Comparison of ENCODE assay signal across 31 mouse cellular contexts in genomic region chr15:81290747-81291146, GRCm38 (mm10). TPM values are rescaled to one million over a fixed set of nuclear protein-coding genes. Genes with fewer than 3 reads are reported as not detected.
A peak's percentile ranks its signal among the peaks of the same experiment; 100 is the strongest.
DNase-seq lines count a peak whose midpoint lies in the region; ATAC-seq and TF ChIP-seq lines count a peak whose summit lies in the region.
"Had no signal": no experiment of that assay in that cellular context is flagged by ENCODE, and none has a peak within 500 bp of the region (broad histone marks: within the 10 kb centered on the region; RNA-seq: fewer than 3 reads in every experiment).

No protein-coding gene starts in this region.

- no peak overlapping the region for H3K4me3 ChIP-seq in heart, postnatal 0 days (ENCODE audit: low read depth, low read length)
- no peak overlapping the region for H3K4me3 ChIP-seq in hindbrain, postnatal 0 days (ENCODE audit: low read length)
- H3K4me3 ChIP-seq: embryonic facial prominence, embryonic 13.5 days; forebrain, embryonic 10.5 days; hindbrain, embryonic 13.5 days; limb, embryonic 13.5 days; lung, embryonic 15.5 days; stomach, embryonic 15.5 days had no signal

- ATAC-seq in heart, postnatal 0 days (ENCODE audit: insufficient read depth, low read depth): no peak
- ATAC-seq in hindbrain, postnatal 0 days: no peak
- ATAC-seq: CD4-positive, CD25-positive, alpha-beta regulatory T cell, adult 4 months; forebrain, embryonic 16.5 days; intestine, postnatal 0 days; midbrain, embryonic 16.5 days had no signal

- no peaks in the 10 kb centered on the region for H3K27me3 ChIP-seq in heart, postnatal 0 days (ENCODE audit: control insufficient read depth, insufficient read depth, low read length)
- no peaks in the 10 kb centered on the region for H3K27me3 ChIP-seq in hindbrain, postnatal 0 days (ENCODE audit: insufficient read depth, low read length)
- H3K27me3 ChIP-seq: embryonic facial prominence, embryonic 13.5 days; hindbrain, embryonic 13.5 days; limb, embryonic 13.5 days; lung, embryonic 15.5 days; stomach, embryonic 15.5 days had no signal

- H3K4me1 ChIP-seq in heart, postnatal 0 days (ENCODE audit: control insufficient read depth, insufficient read depth): peaks cover 8% of the 10 kb centered on the region; the same call in 1 of the 2 replicates
- H3K4me1 ChIP-seq in hindbrain, postnatal 0 days (ENCODE audit: insufficient read depth, low read length): no peaks in the 10 kb centered on the region
- H3K4me1 ChIP-seq: forebrain, embryonic 10.5 days; hindbrain, embryonic 13.5 days; limb, embryonic 13.5 days; lung, embryonic 15.5 days; stomach, embryonic 15.5 days had no signal

- 78% methylated on average over 9 of the region's 9 CpGs for WGBS in heart, postnatal 0 days
- 79% methylated on average over 9 of the region's 9 CpGs for WGBS in hindbrain, postnatal 0 days

- intact Hi-C loops in heart, postnatal 25 days (cut with DNase I): no loop called here

- H3K9ac ChIP-seq in heart, postnatal 0 days (replicated peaks; ENCODE audit: low read depth, low read length): no peak overlapping the region
- H3K9ac ChIP-seq in hindbrain, postnatal 0 days (replicated peaks; ENCODE audit: low read length): no peak overlapping the region
- H3K9ac ChIP-seq: embryonic facial prominence, embryonic 13.5 days; hindbrain, embryonic 13.5 days; limb, embryonic 13.5 days; lung, embryonic 15.5 days; stomach, embryonic 15.5 days had no signal

- H3K36me3 ChIP-seq in heart, postnatal 0 days (replicated peaks; ENCODE audit: control insufficient read depth, insufficient read depth, low read length): no peaks in the 10 kb centered on the region
- H3K36me3 ChIP-seq in hindbrain, postnatal 0 days (ENCODE audit: insufficient read depth, low read length): no peaks in the 10 kb centered on the region
- H3K36me3 ChIP-seq: embryonic facial prominence, embryonic 13.5 days; forebrain, embryonic 10.5 days; hindbrain, embryonic 13.5 days; limb, embryonic 13.5 days; lung, embryonic 15.5 days; stomach, embryonic 15.5 days had no signal

- DNase-seq in frontal cortex, adult 2 months (ENCODE audit: extremely low spot score in 1 of 2, low spot score in 1 of 2): peak; percentile 20 to 51
- no peak for DNase-seq in frontal cortex, postnatal 10 days (ENCODE audit: low spot score in 2 of 2)
- DNase-seq in heart, postnatal 0 days (ENCODE audit: low spot score): no peak
- DNase-seq in heart, postnatal 25 days (ENCODE audit: low spot score): no peak
- peak; percentile 50 to 57 for DNase-seq in right cerebral cortex, adult 2 months (ENCODE audit: low spot score in 2 of 2)
- no peak for DNase-seq in right cerebral cortex, postnatal 14 days
- DNase-seq in hindbrain, postnatal 0 days (ENCODE audit: low spot score): no peak
- DNase-seq: cerebellum, adult 11-12 months; kidney, adult 9 months; kidney, postnatal 10 days; layer of hippocampus, postnatal 36 days; lung, postnatal 36 days; right cerebral cortex, postnatal 25 days had no signal

- TF ChIP-seq EP300 in heart, postnatal 0 days (IDR thresholded peaks at IDR 0.05; ENCODE audit: low read depth): no peak

- no peak for TF ChIP-seq CTCF in heart, postnatal 0 days (IDR thresholded peaks at IDR 0.05; ENCODE audit: low read depth)
- no peak for TF ChIP-seq CTCF in hindbrain, postnatal 0 days (IDR thresholded peaks at IDR 0.05; ENCODE audit: low read depth)

- no peaks in the 10 kb centered on the region for H3K9me3 ChIP-seq in heart, postnatal 0 days (replicated peaks; ENCODE audit: control insufficient read depth, low read length)
- no peaks in the 10 kb centered on the region for H3K9me3 ChIP-seq in hindbrain, postnatal 0 days (ENCODE audit: low read length)
- H3K9me3 ChIP-seq: embryonic facial prominence, embryonic 13.5 days; forebrain, embryonic 10.5 days; hindbrain, embryonic 13.5 days; limb, embryonic 13.5 days; lung, embryonic 15.5 days; stomach, embryonic 15.5 days had no signal

- 0 out of 2 replicates have a peak overlapping the region, but pooled peaks have one; percentile 3 for H3K27ac ChIP-seq in heart, postnatal 0 days (ENCODE audit: low read depth)
- no peak overlapping the region for H3K27ac ChIP-seq in hindbrain, postnatal 0 days
- H3K27ac ChIP-seq: embryonic facial prominence, embryonic 13.5 days; forebrain, embryonic 10.5 days; hindbrain, embryonic 13.5 days; limb, embryonic 13.5 days; lung, embryonic 15.5 days; stomach, embryonic 15.5 days had no signal

- H3K4me2 ChIP-seq in heart, postnatal 0 days (ENCODE audit: low read depth, low read length): no peak overlapping the region
- no peak overlapping the region for H3K4me2 ChIP-seq in hindbrain, postnatal 0 days (ENCODE audit: low read depth, low read length)
- H3K4me2 ChIP-seq: embryonic facial prominence, embryonic 13.5 days; hindbrain, embryonic 13.5 days; limb, embryonic 13.5 days; liver, embryonic 11.5 days; lung, embryonic 15.5 days; midbrain, embryonic 11.5 days; stomach, embryonic 15.5 days had no signal

RNA-seq across cellular contexts. Expression of gene Mchr1, which starts 55.4 kb away (rescaled TPM):
- polyA plus RNA-seq in frontal cortex, adult 2 months (2012; rRNA removed): 17.4 and 20.1 TPM in 2 replicates
- total RNA-seq in heart, postnatal 0 days (2014; rRNA removed; ENCODE audit: low replicate concordance): 4.2 TPM in 1 of 2 replicates, not detected in the other
- not detected in 2 replicates for polyA plus RNA-seq in heart, postnatal 0 days (2015; fragmentation: Nextera tagmentation; extraction: Ambion mirVana)
- not detected for total RNA-seq in heart, postnatal 25 days (2021)
- 5.9 and 11.1 TPM in 2 replicates for total RNA-seq in hindbrain, postnatal 0 days (2014; rRNA removed)
- 7.0 and 7.8 TPM in 2 replicates for polyA plus RNA-seq in hindbrain, postnatal 0 days (2015; fragmentation: Nextera tagmentation; extraction: Ambion mirVana)
- total RNA-seq: common myeloid progenitor, adult 5-6 weeks; granulocyte monocyte progenitor cell, adult 5-6 weeks; heart, postnatal 4 days; megakaryocyte, adult 5-6 weeks; neutrophil, adult 5-6 weeks had no signal
- polyA plus RNA-seq: CD4-positive, CD25-positive, alpha-beta regulatory T cell, adult 4 months; forebrain, embryonic 10.5 days; heart, embryonic 14.5 days had no signal

Comparison
In these comparisons a context has a peak if more than half of its experiments do, and no peak if none do; other contexts are left out.
1. DNase-seq: peak in frontal cortex, adult 2 months (2 of 2) and right cerebral cortex, adult 2 months (2 of 2); none in frontal cortex, postnatal 10 days (0 of 2), heart, postnatal 0 days (single experiment), heart, postnatal 25 days (single experiment), right cerebral cortex, postnatal 14 days (single experiment) and hindbrain, postnatal 0 days (single experiment).